9 mouse cellular contexts compared by ENCODE assay signal in genomic region chr5:73881941-73882340, GRCm38 (mm10).
DNase-seq lines count a peak whose midpoint lies in the region; ATAC-seq and TF ChIP-seq lines count a peak whose summit lies in the region.
"Had no signal": no experiment of that assay in that cellular context is flagged by ENCODE, and none has a peak within 500 bp of the region (broad histone marks: within the 10 kb centered on the region; RNA-seq: fewer than 3 reads in every experiment).

No protein-coding gene starts in this region.

- no peak overlapping the region for H3K4me2 ChIP-seq in hindbrain, postnatal 0 days (ENCODE audit: low read depth, low read length)
- no peak overlapping the region for H3K4me2 ChIP-seq in hindbrain, embryonic 16.5 days (ENCODE audit: low read length)
- H3K4me2 ChIP-seq in liver, postnatal 0 days (ENCODE audit: low read depth, low read length), result no peak overlapping the region
- H3K4me2 ChIP-seq: midbrain, embryonic 12.5 days had no signal

- H3K9ac ChIP-seq in hindbrain, postnatal 0 days (replicated peaks; ENCODE audit: low read length), result no peak overlapping the region
- no peak overlapping the region for H3K9ac ChIP-seq in hindbrain, embryonic 16.5 days (ENCODE audit: low read depth, low read length)
- no peak overlapping the region for H3K9ac ChIP-seq in liver, postnatal 0 days (replicated peaks)
- H3K9ac ChIP-seq: midbrain, embryonic 12.5 days had no signal

- WGBS in hindbrain, postnatal 0 days, result 59% methylated on average over 5 of the region's 5 CpGs
- WGBS in hindbrain, embryonic 16.5 days, result 62% methylated on average over 5 of the region's 5 CpGs
- WGBS in liver, postnatal 0 days (ENCODE audit: insufficient replicate concordance), result 49% methylated on average over 5 of the region's 5 CpGs

- H3K9me3 ChIP-seq in hindbrain, postnatal 0 days (ENCODE audit: low read length), result no peaks in the 10 kb centered on the region
- H3K9me3 ChIP-seq in hindbrain, embryonic 16.5 days (ENCODE audit: control insufficient read depth, low read length), result no peaks in the 10 kb centered on the region
- no peaks in the 10 kb centered on the region for H3K9me3 ChIP-seq in liver, postnatal 0 days (ENCODE audit: low read length)
- H3K9me3 ChIP-seq: midbrain, embryonic 12.5 days had no signal

- intact Hi-C loops in heart, postnatal 10 days (cut with DNase I), result no loop called here

- H3K36me3 ChIP-seq in hindbrain, postnatal 0 days (ENCODE audit: insufficient read depth, low read length), result no peaks in the 10 kb centered on the region
- no peaks in the 10 kb centered on the region for H3K36me3 ChIP-seq in hindbrain, embryonic 16.5 days (ENCODE audit: control insufficient read depth, insufficient read depth, low read length)
- no peaks in the 10 kb centered on the region for H3K36me3 ChIP-seq in liver, postnatal 0 days (replicated peaks; ENCODE audit: insufficient read depth, low read length)
- H3K36me3 ChIP-seq: midbrain, embryonic 12.5 days had no signal

- ATAC-seq in hindbrain, postnatal 0 days, result no peak
- ATAC-seq in hindbrain, embryonic 16.5 days, result no peak
- no peak for ATAC-seq in liver, postnatal 0 days

- TF ChIP-seq EP300 in liver, postnatal 0 days (IDR thresholded peaks at IDR 0.05; ENCODE audit: low read depth), result no peak

- no peaks in the 10 kb centered on the region for H3K27me3 ChIP-seq in hindbrain, postnatal 0 days (ENCODE audit: insufficient read depth, low read length)
- no peaks in the 10 kb centered on the region for H3K27me3 ChIP-seq in hindbrain, embryonic 16.5 days (replicated peaks; ENCODE audit: control insufficient read depth, insufficient read depth, low read length)
- H3K27me3 ChIP-seq in liver, postnatal 0 days (ENCODE audit: insufficient read depth, low read length), result no peaks in the 10 kb centered on the region
- H3K27me3 ChIP-seq: midbrain, embryonic 12.5 days had no signal

- H3K4me1 ChIP-seq in hindbrain, postnatal 0 days (ENCODE audit: insufficient read depth, low read length), result 0 out of 2 replicates have a peak, but pooled peaks cover 4% of the 10 kb centered on the region
- peaks cover 4% of the 10 kb centered on the region; the same call in 1 of the 2 replicates for H3K4me1 ChIP-seq in hindbrain, embryonic 16.5 days (ENCODE audit: control insufficient read depth, insufficient read depth, low read depth, low read length)
- no peaks in the 10 kb centered on the region for H3K4me1 ChIP-seq in liver, postnatal 0 days (ENCODE audit: insufficient read depth)
- H3K4me1 ChIP-seq: midbrain, embryonic 12.5 days had no signal

- no peak for TF ChIP-seq CTCF in hindbrain, postnatal 0 days (IDR thresholded peaks at IDR 0.05; ENCODE audit: low read depth)
- TF ChIP-seq CTCF in liver, postnatal 0 days (IDR thresholded peaks at IDR 0.05; ENCODE audit: low read depth), result peak; percentile 18; the same call in 1 of the 2 replicates

- no peak overlapping the region for H3K4me3 ChIP-seq in hindbrain, postnatal 0 days (ENCODE audit: low read length)
- no peak overlapping the region for H3K4me3 ChIP-seq in hindbrain, embryonic 16.5 days (ENCODE audit: low read length)
- H3K4me3 ChIP-seq in liver, postnatal 0 days (ENCODE audit: low read depth, low read length), result no peak overlapping the region
- H3K4me3 ChIP-seq: midbrain, embryonic 12.5 days had no signal

- peak; percentile 63 for DNase-seq in hindbrain, postnatal 0 days (ENCODE audit: low spot score)
- peak; percentile 61 to 65 for DNase-seq in cerebellum, postnatal 14 days
- peak; percentile 65 to 75 for DNase-seq in heart, postnatal 10 days
- DNase-seq in liver, postnatal 0 days, result peak; percentile 41
- DNase-seq in right cerebral cortex, postnatal 14 days, result no peak
- DNase-seq in thymus, postnatal 36 days, result no peak
- no peak for DNase-seq in thymus, postnatal 25 days

- no peak overlapping the region for H3K27ac ChIP-seq in hindbrain, postnatal 0 days
- no peak overlapping the region for H3K27ac ChIP-seq in hindbrain, embryonic 16.5 days (ENCODE audit: low read depth, low read length)
- no peak overlapping the region for H3K27ac ChIP-seq in liver, postnatal 0 days (ENCODE audit: low read depth)
- H3K27ac ChIP-seq: midbrain, embryonic 12.5 days had no signal

Comparison
In these comparisons a context has a peak if more than half of its experiments do, and no peak if none do; other contexts are left out.
1. DNase-seq: peak in hindbrain, postnatal 0 days (single experiment), cerebellum, postnatal 14 days (2 of 2), heart, postnatal 10 days (2 of 2) and liver, postnatal 0 days (single experiment); none in right cerebral cortex, postnatal 14 days (single experiment), thymus, postnatal 36 days (0 of 2) and thymus, postnatal 25 days (single experiment).